Mouse (Mus musculus): Measurements from ENCODE around the gene Stk40.

The Stk40 gene

GRCm38 (mm10) chr4:126099365-126099764 is 4.4 kb upstream of the Stk40 start:
- DNase-seq = no peak

GRCm38 (mm10) chr4:126100764-126101163 is 3.0 kb upstream of the Stk40 start:
- no peak for DNase-seq

- no peak for DNase-seq
Measured at GRCm38 (mm10) chr4:126102061-126102841, 1.5 kb upstream of the Stk40 start.

GRCm38 (mm10) chr4:126103057-126103581 is 638 bp upstream of the Stk40 start:
- DNase-seq = peak; percentile 84

- DNase-seq = no peak
Measured at GRCm38 (mm10) chr4:126104261-126105075, 711 bp downstream of the Stk40 start.

GRCm38 (mm10) chr4:126105131-126105783 is 1.5 kb downstream of the Stk40 start:
- no peak for DNase-seq

GRCm38 (mm10) chr4:126108061-126108740 is 4.4 kb downstream of the Stk40 start:
- DNase-seq = peak; percentile 69

- DNase-seq = no peak
Measured at GRCm38 (mm10) chr4:126109613-126110373, 6.0 kb downstream of the Stk40 start.

GRCm38 (mm10) chr4:126110374-126111152 is 6.8 kb downstream of the Stk40 start:
- DNase-seq = peak; percentile 71

- peak; percentile 20 for DNase-seq
Measured at GRCm38 (mm10) chr4:126111153-126111549, 7.4 kb downstream of the Stk40 start.

- DNase-seq = peak; percentile 30
Measured at GRCm38 (mm10) chr4:126113243-126113642, 9.5 kb downstream of the Stk40 start.

- DNase-seq = peak; percentile 63
Measured at GRCm38 (mm10) chr4:126113943-126114342, 10.2 kb downstream of the Stk40 start.

GRCm38 (mm10) chr4:126115411-126115810 is 11.7 kb downstream of the Stk40 start:
- DNase-seq = no peak

GRCm38 (mm10) chr4:126115871-126116521 is 12.2 kb downstream of the Stk40 start:
- no peak for DNase-seq

GRCm38 (mm10) chr4:126117116-126117515 is 13.4 kb downstream of the Stk40 start:
- peak; percentile 21 for DNase-seq

- DNase-seq = no peak
Measured at GRCm38 (mm10) chr4:126118651-126119050, 14.9 kb downstream of the Stk40 start.

GRCm38 (mm10) chr4:126119051-126119450 is 15.3 kb downstream of the Stk40 start:
- DNase-seq = no peak

GRCm38 (mm10) chr4:126120052-126120451 is 16.3 kb downstream of the Stk40 start:
- DNase-seq = no peak

- DNase-seq = no peak
Measured at GRCm38 (mm10) chr4:126120506-126120905, 16.7 kb downstream of the Stk40 start.

GRCm38 (mm10) chr4:126123309-126124040 is 19.7 kb downstream of the Stk40 start:
- DNase-seq = no peak

Measured in retina, postnatal 1 day (tissue).